Mouse (Mus musculus) MEL (cell line): ENCODE results near the gene Top2a. TPM values are rescaled to one million over a fixed set of nuclear protein-coding genes. Genes with fewer than 3 reads are reported as not detected.

Experiments
- DNase-seq: peaks from one replicate; pipeline ENCODE4 v3.0.0; 2011; ENCODE audit warnings: low read depth, low spot score
- H3K27ac ChIP-seq: 2 replicates; pipeline ENCODE4 v1.5.1; 2012; ENCODE audit warnings: low read depth, mild to moderate bottlenecking, control low read depth, low read length, moderate library complexity; ENCODE audit not compliant: control insufficient read depth
- H3K27me3 ChIP-seq, 2 experiments: fragments of 150-350 bp in 1 of 2; sonication (generic) in 1 of 2; 2 replicates each; pipeline ENCODE4 v1.6.1; 2012; ENCODE audit warnings: low read length in 2 of 2, mild to moderate bottlenecking in 2 of 2, improper control_type of control experiment in 1 of 2, moderate library complexity in 1 of 2; ENCODE audit not compliant: insufficient read depth in 2 of 2, control insufficient read depth in 1 of 2
- H3K36me3 ChIP-seq, 2 experiments: 2 replicates each; pipeline ENCODE4 v1.6.1; 2012 to 2014; ENCODE audit warnings: low read length in 2 of 2, improper control_type of control experiment in 1 of 2, inconsistent platforms in 1 of 2, mild to moderate bottlenecking in 1 of 2; ENCODE audit not compliant: insufficient read depth in 2 of 2, control insufficient read depth in 1 of 2
- H3K4me1 ChIP-seq, 2 experiments: fragments of 150-350 bp in 1 of 2; sonication (generic) in 1 of 2; 2 replicates each; pipeline ENCODE4 v1.6.1; 2012; ENCODE audit warnings: low read length in 2 of 2, improper control_type of control experiment in 1 of 2, mild to moderate bottlenecking in 1 of 2; ENCODE audit not compliant: insufficient read depth in 2 of 2, control insufficient read depth in 1 of 2
- H3K4me3 ChIP-seq, 2 experiments: fragments of 150-350 bp in 1 of 2; sonication (generic) in 1 of 2; 2 replicates each; pipeline ENCODE4 v1.5.1; 2012; ENCODE audit warnings: low read depth in 2 of 2, low read length in 2 of 2, mild to moderate bottlenecking in 2 of 2, moderate library complexity in 2 of 2, control low read depth in 1 of 2, improper control_type of control experiment in 1 of 2; ENCODE audit not compliant: control insufficient read depth in 1 of 2, insufficient read depth in 1 of 2
- H3K79me2 ChIP-seq: 2 replicates; pipeline ENCODE4 v1.6.1; 2012; ENCODE audit warnings: mild to moderate bottlenecking, low read length, moderate library complexity; ENCODE audit not compliant: control insufficient read depth, poor library complexity, insufficient read depth
- H3K9ac ChIP-seq: 2 replicates; pipeline ENCODE4 v1.6.1; 2012; ENCODE audit warnings: low read depth, mild to moderate bottlenecking, control low read depth, low read length, moderate library complexity; ENCODE audit not compliant: control insufficient read depth, poor library complexity, severe bottlenecking
- H3K9me3 ChIP-seq: fragments of 150-350 bp; sonication (generic); replicated peaks from 2 replicates; pipeline ENCODE4 v1.6.1; 2012; ENCODE audit warnings: mild to moderate bottlenecking, low read length, improper control_type of control experiment, moderate library complexity; ENCODE audit not compliant: insufficient read depth
- BHLHE40 ChIP-seq: IDR thresholded peaks from 2 replicates; pipeline ENCODE4 v1.6.1; 2012; ENCODE audit warnings: low read depth, mild to moderate bottlenecking, inconsistent platforms, low read length, improper control_type of control experiment, borderline replicate concordance
- CHD2 ChIP-seq: IDR thresholded peaks from 2 replicates; pipeline ENCODE4 v1.6.1; 2011; ENCODE audit warnings: low read length, improper control_type of control experiment
- CTCF ChIP-seq, 3 experiments: IDR thresholded peaks in 2 of 3; conservative IDR thresholded peaks in 1 of 3; 2 replicates each; pipeline ENCODE4 v1.5.1; 2011 to 2012; ENCODE audit warnings: low read length in 3 of 3, low read depth in 2 of 3, mild to moderate bottlenecking in 2 of 3, improper control_type of control experiment in 1 of 3, inconsistent platforms in 1 of 3, mixed read lengths in 1 of 3, moderate library complexity in 1 of 3; ENCODE audit not compliant: control insufficient read depth in 1 of 3, insufficient read depth in 1 of 3, poor library complexity in 1 of 3, severe bottlenecking in 1 of 3
- E2F4 ChIP-seq: IDR thresholded peaks from 2 replicates; pipeline ENCODE4 v1.6.1; 2011; ENCODE audit warnings: low read depth, low read length, improper control_type of control experiment, borderline replicate concordance
- ELF1 ChIP-seq: IDR thresholded peaks from 2 replicates; pipeline ENCODE4 v1.6.1; 2014; ENCODE audit warnings: low read depth, mild to moderate bottlenecking, inconsistent platforms, low read length, improper control_type of control experiment, moderate library complexity
- EP300 ChIP-seq, 2 experiments: IDR thresholded peaks; 2 replicates each; pipeline ENCODE4 v1.6.1; 2011; ENCODE audit warnings: improper control_type of control experiment in 2 of 2, low read length in 2 of 2, low read depth in 1 of 2, mild to moderate bottlenecking in 1 of 2
- ETS1 ChIP-seq: IDR thresholded peaks from 2 replicates; pipeline ENCODE4 v1.6.1; 2012; ENCODE audit warnings: low read depth, mild to moderate bottlenecking, inconsistent platforms, low read length, improper control_type of control experiment, moderate library complexity
- HCFC1 ChIP-seq: IDR thresholded peaks from 2 replicates; pipeline ENCODE4 v1.6.1; 2012; ENCODE audit warnings: low read depth, mild to moderate bottlenecking, inconsistent platforms, low read length, improper control_type of control experiment, moderate library complexity
- JUND ChIP-seq: IDR thresholded peaks from 2 replicates; pipeline ENCODE4 v1.6.1; 2011; ENCODE audit warnings: low read depth, mild to moderate bottlenecking, improper control_type of control experiment, low read length
- KAT2A ChIP-seq: conservative IDR thresholded peaks from 2 replicates; pipeline ENCODE4 v1.6.1; 2012; ENCODE audit warnings: low read depth, low read length, improper control_type of control experiment, inconsistent platforms
- MAFK ChIP-seq: IDR thresholded peaks from 2 replicates; pipeline ENCODE4 v1.6.1; 2011; ENCODE audit warnings: low read depth, mild to moderate bottlenecking, low read length, improper control_type of control experiment, borderline replicate concordance
- MAX ChIP-seq: IDR thresholded peaks from 2 replicates; pipeline ENCODE4 v1.6.1; 2011; ENCODE audit warnings: low read length, improper control_type of control experiment
- MEF2A ChIP-seq: IDR thresholded peaks from 2 replicates; pipeline ENCODE4 v1.6.1; 2014; ENCODE audit warnings: low read depth, mild to moderate bottlenecking, inconsistent platforms, low read length, improper control_type of control experiment; ENCODE audit not compliant: poor library complexity, insufficient replicate concordance, severe bottlenecking; ENCODE audit errors: extremely low read depth
- MXI1 ChIP-seq: IDR thresholded peaks from 2 replicates; pipeline ENCODE4 v1.6.1; 2011; ENCODE audit warnings: mild to moderate bottlenecking, low read depth, low read length, improper control_type of control experiment
- NELFE ChIP-seq: IDR thresholded peaks from 2 replicates; pipeline ENCODE4 v1.6.1; 2011; ENCODE audit warnings: low read depth, low read length, improper control_type of control experiment
- NRF1 ChIP-seq: IDR thresholded peaks from 2 replicates; pipeline ENCODE4 v1.6.1; 2014; ENCODE audit warnings: low read depth, mild to moderate bottlenecking, inconsistent platforms, low read length, improper control_type of control experiment, moderate library complexity; ENCODE audit not compliant: poor library complexity, insufficient read depth, severe bottlenecking
- POLR2AphosphoS2 ChIP-seq: IDR thresholded peaks from 2 replicates; pipeline ENCODE4 v1.6.1; 2011; ENCODE audit warnings: low read length, improper control_type of control experiment
- POLR2AphosphoS5 ChIP-seq: IDR thresholded peaks from 2 replicates; pipeline ENCODE4 v1.6.1; 2012; ENCODE audit warnings: low read depth, borderline replicate concordance, mild to moderate bottlenecking, inconsistent platforms, low read length, moderate library complexity, mixed read lengths
- RCOR1 ChIP-seq: IDR thresholded peaks from 2 replicates; pipeline ENCODE4 v1.6.1; 2012; ENCODE audit warnings: low read depth, mild to moderate bottlenecking, inconsistent platforms, low read length, improper control_type of control experiment
- SIN3A ChIP-seq: IDR thresholded peaks from 2 replicates; pipeline ENCODE4 v1.6.1; 2012; ENCODE audit warnings: low read length, improper control_type of control experiment, inconsistent platforms
- SMC3 ChIP-seq: IDR thresholded peaks from 2 replicates; pipeline ENCODE4 v1.6.1; 2011; ENCODE audit warnings: low read depth, low read length, improper control_type of control experiment
- TAL1 ChIP-seq: IDR thresholded peaks from 2 replicates; pipeline ENCODE4 v1.6.1; 2012; ENCODE audit warnings: mild to moderate bottlenecking, inconsistent platforms, low read length, moderate library complexity, mixed read lengths
- TBP ChIP-seq: IDR thresholded peaks from 2 replicates; pipeline ENCODE4 v1.8.0; 2011; ENCODE audit warnings: low read depth, low read length, improper control_type of control experiment
- USF1 ChIP-seq: IDR thresholded peaks from 2 replicates; pipeline ENCODE4 v1.6.1; 2014; ENCODE audit warnings: low read depth, mild to moderate bottlenecking, inconsistent platforms, low read length, improper control_type of control experiment, moderate library complexity
- ZC3H11A ChIP-seq: IDR thresholded peaks from 2 replicates; pipeline ENCODE4 v1.6.1; 2012; ENCODE audit warnings: low read depth, mild to moderate bottlenecking, inconsistent platforms, low read length, improper control_type of control experiment
- ZMIZ1 ChIP-seq: IDR thresholded peaks from 2 replicates; pipeline ENCODE4 v1.6.1; 2012; ENCODE audit warnings: low read depth, mild to moderate bottlenecking, inconsistent platforms, low read length, improper control_type of control experiment, moderate library complexity
- ZNF384 ChIP-seq: IDR thresholded peaks from 2 replicates; pipeline ENCODE4 v1.6.1; 2012; ENCODE audit warnings: low read depth, mild to moderate bottlenecking, inconsistent platforms, low read length, improper control_type of control experiment
- polyA plus RNA-seq, 2 experiments: library from polyadenylated mRNA; stranded (reverse) in 1 of 2; unstranded in 1 of 2; fragments of >175 nt in 1 of 2; fragments of >200 nt in 1 of 2; gene quantifications; 2 replicates each; pipeline versions ENCODE4 v1.2.1 to v1.2.4; 2012; ENCODE audit warnings: low replicate concordance in 2 of 2, low read depth in 1 of 2; ENCODE audit not compliant: insufficient read length in 2 of 2, insufficient read depth in 1 of 2, missing spikeins in 1 of 2
- total RNA-seq: library from RNA; depleted of rRNA; stranded (reverse); fragments of 300-350 nt; gene quantifications from 2 replicates; pipeline ENCODE4 v1.2.3, GENCODE M21; 2012

The Top2a gene
- total and polyA plus RNA-seq, 3 experiments, result 395 to 643 (median 443) TPM

GRCm38 (mm10) chr11:99065979-99066378 lies 42.0 kb upstream of the Top2a start (continued):
- 0 out of 2 replicates have a peak, but pooled peaks have one; percentile 20 for TF ChIP-seq HCFC1
- peak; percentile 48 for TF ChIP-seq ETS1
- no peak for TF ChIP-seq ZNF384
- no peak for TF ChIP-seq E2F4
- TF ChIP-seq TAL1, result no peak
- peak; percentile 64 for TF ChIP-seq ZC3H11A
- TF ChIP-seq BHLHE40, result no peak
- TF ChIP-seq MAFK, result no peak
- peak; percentile 87 for TF ChIP-seq MAX
- TF ChIP-seq SIN3A, result peak; percentile 78
- TF ChIP-seq RCOR1, result no peak
- TF ChIP-seq CTCF (IDR thresholded peaks at IDR 0.05 in 2 of 3, conservative IDR thresholded peaks at IDR 0.05 in 1 of 3; ENCODE audit: control insufficient read depth in 1 of 3, insufficient read depth in 1 of 3, low read depth in 2 of 3, low read length in 3 of 3, poor library complexity in 1 of 3, severe bottlenecking in 1 of 3), result peak; percentile 83 to 86 (median 85)
- TF ChIP-seq, all 39 proteins: peak for 13

GRCm38 (mm10) chr11:99065353-99065752 lies 41.4 kb upstream of the Top2a start:
- TF ChIP-seq CTCF (IDR thresholded peaks at IDR 0.05 in 2 of 3, conservative IDR thresholded peaks at IDR 0.05 in 1 of 3; ENCODE audit: control insufficient read depth in 1 of 3, insufficient read depth in 1 of 3, low read depth in 2 of 3, low read length in 3 of 3, poor library complexity in 1 of 3, severe bottlenecking in 1 of 3) (peak in 2 of 3 experiments; percentile 33 to 35; a peak in 5 of 6 replicates), ELF1 (no peak)
- Histone ChIP-seq H3K27me3 (no peaks in the 10 kb centered on the region; a peak in 1 of 4 replicates), H3K9ac (no peak overlapping the region), H3K27ac (no peak overlapping the region), H3K36me3 (peaks cover 0 to 7% of the 10 kb centered on the region in 2 experiments; a peak in 1 of 4 replicates), H3K9me3 (no peaks in the 10 kb centered on the region), H3K4me1 (peaks cover 2 to 25% of the 10 kb centered on the region in 2 experiments; a peak in 3 of 4 replicates), H3K4me3 (no peak overlapping the region), H3K79me2 (no peaks in the 10 kb centered on the region)
- peak; percentile 34 for DNase-seq

GRCm38 (mm10) chr11:99063406-99064131 lies 39.6 kb upstream of the Top2a start:
- no peak overlapping the region for H3K27ac ChIP-seq
- H3K27me3 ChIP-seq, result no peaks in the 10 kb centered on the region
- no peak overlapping the region for H3K9ac ChIP-seq
- no peaks in the 10 kb centered on the region for H3K9me3 ChIP-seq
- no peaks in the 10 kb centered on the region for H3K79me2 ChIP-seq
- H3K4me3 ChIP-seq, result no peak overlapping the region
- 0 out of 4 replicates have a peak, but pooled peaks cover 0 to 5% of the 10 kb centered on the region in 2 experiments for H3K36me3 ChIP-seq
- peak; percentile 52 for DNase-seq
- H3K4me1 ChIP-seq, result peaks cover 2 to 19% of the 10 kb centered on the region in 2 experiments; a peak in 3 of 4 replicates
- no peak for TF ChIP-seq KAT2A
- no peak for TF ChIP-seq NELFE
- TF ChIP-seq POLR2AphosphoS2, result no peak
- TF ChIP-seq ETS1, result no peak
- no peak for TF ChIP-seq ZMIZ1
- no peak for TF ChIP-seq NRF1
- TF ChIP-seq TBP, result peak; percentile 51; the same call in 1 of the 2 replicates
- no peak for TF ChIP-seq SMC3
- peak; percentile 29; the same call in 1 of the 2 replicates for TF ChIP-seq RCOR1
- TF ChIP-seq POLR2AphosphoS5, result no peak
- TF ChIP-seq MAX, result no peak
- TF ChIP-seq ELF1, result no peak
- TF ChIP-seq MXI1, result no peak
- TF ChIP-seq EP300 (IDR thresholded peaks at IDR 0.05; ENCODE audit: low read depth in 1 of 2, low read length in 2 of 2), result peak in 1 of 2 experiments; percentile 44; a peak in 1 of 4 replicates
- TF ChIP-seq CHD2, result no peak
- no peak for TF ChIP-seq JUND
- TF ChIP-seq USF1, result no peak
- TF ChIP-seq MEF2A, result no peak
- no peak for TF ChIP-seq MAFK
